In the genomic region with DNA sequence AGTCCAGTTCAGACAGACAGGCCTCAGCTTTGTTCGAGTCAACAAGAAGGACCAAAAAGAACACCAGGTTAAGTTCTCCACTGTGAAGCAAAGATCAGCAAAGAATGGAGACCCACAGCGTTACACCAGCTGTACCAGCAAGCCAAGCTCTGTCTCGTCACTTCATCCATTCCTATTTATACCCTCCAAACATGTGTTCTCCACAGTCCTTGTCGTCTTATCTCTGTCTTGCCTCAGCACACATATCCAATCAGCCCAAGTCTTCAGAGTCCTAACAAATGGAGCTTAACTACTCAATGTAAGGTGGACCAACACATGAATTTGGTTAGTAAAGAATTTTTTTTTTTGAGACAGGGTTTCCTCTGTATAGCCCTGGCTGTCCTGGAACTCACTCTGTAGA, we compare ENCODE assay signal across 22 mouse cellular contexts.
"Had no signal": no experiment of that assay in that cellular context is flagged by ENCODE, and none has a peak within 500 bp of the region (broad histone marks: within the 10 kb centered on the region; RNA-seq: fewer than 3 reads in every experiment).

No protein-coding gene starts in this region.

- H3K4me1 ChIP-seq: lung, embryonic 15.5 days; midbrain, embryonic 10.5 days; midbrain, embryonic 12.5 days had no signal

- H3K9me3 ChIP-seq: lung, embryonic 15.5 days; midbrain, embryonic 10.5 days; midbrain, embryonic 12.5 days; neural tube, embryonic 13.5 days; neural tube, embryonic 15.5 days had no signal

- ATAC-seq: lung, postnatal 0 days; midbrain, embryonic 16.5 days had no signal

- H3K9ac ChIP-seq: lung, embryonic 15.5 days; midbrain, embryonic 12.5 days; neural tube, embryonic 13.5 days; neural tube, embryonic 15.5 days had no signal

- H3K36me3 ChIP-seq: lung, embryonic 15.5 days; midbrain, embryonic 10.5 days; midbrain, embryonic 12.5 days; neural tube, embryonic 13.5 days; neural tube, embryonic 15.5 days had no signal

- H3K27ac ChIP-seq: lung, embryonic 15.5 days; macrophage; midbrain, embryonic 10.5 days; midbrain, embryonic 12.5 days; neural tube, embryonic 13.5 days; neural tube, embryonic 15.5 days had no signal

- H3K4me3 ChIP-seq: lung, embryonic 15.5 days; megakaryocyte, embryonic 14.5 days; midbrain, embryonic 10.5 days; midbrain, embryonic 12.5 days; myocyte; neural tube, embryonic 13.5 days; neural tube, embryonic 15.5 days had no signal

- DNase-seq: lung, adult 2 months; lung, postnatal 14 days; lung, postnatal 36 days; midbrain, embryonic 14.5 days; retina, postnatal 1 day; right cerebral cortex, adult 18-20 months; right cerebral cortex, postnatal 25 days; right cerebral cortex, postnatal 4 days; spleen, adult 18-20 months; thymus, adult 18-20 months; thymus, postnatal 14 days; thymus, postnatal 36 days had no signal

- H3K27me3 ChIP-seq: lung, embryonic 15.5 days; megakaryocyte, embryonic 14.5 days; midbrain, embryonic 12.5 days; neural tube, embryonic 13.5 days; neural tube, embryonic 15.5 days had no signal

- H3K4me2 ChIP-seq: lung, embryonic 15.5 days; midbrain, embryonic 12.5 days; neural tube, embryonic 13.5 days; neural tube, embryonic 15.5 days had no signal
